Comparison of ENCODE assay signal across 9 mouse cellular contexts in the genomic region with DNA sequence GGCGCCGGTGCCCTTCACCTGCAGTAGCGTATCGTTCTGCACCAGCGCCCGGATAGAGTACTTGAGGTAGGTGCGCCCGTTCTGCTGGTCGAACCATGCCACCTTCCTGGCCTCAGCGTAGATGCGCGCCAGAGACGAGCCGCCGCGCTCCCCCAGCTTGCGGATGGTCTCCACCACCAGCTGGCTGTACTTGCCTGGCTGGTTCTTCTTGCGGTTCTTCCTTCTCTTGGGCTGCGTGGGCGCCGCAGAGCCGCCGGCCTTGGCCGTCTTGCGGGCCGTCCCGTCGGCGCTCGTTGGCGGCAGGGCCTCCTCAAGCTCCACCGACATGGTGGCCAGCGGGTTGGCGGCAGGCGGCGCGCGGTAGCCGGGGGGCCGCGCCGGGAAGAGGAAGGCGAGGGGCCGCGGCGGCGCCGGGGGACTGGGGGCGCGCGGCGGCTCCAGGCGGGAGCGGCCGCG. TPM values are rescaled to one million over a fixed set of nuclear protein-coding genes. Genes with fewer than 3 reads are reported as not detected.
DNase-seq lines count a peak whose midpoint lies in the region; ATAC-seq and TF ChIP-seq lines count a peak whose summit lies in the region.
"Had no signal": no experiment of that assay in that cellular context is flagged by ENCODE, and none has a peak within 500 bp of the region (broad histone marks: within the 10 kb centered on the region; RNA-seq: fewer than 3 reads in every experiment).

No protein-coding gene starts in this region.

- TF ChIP-seq EP300 in stomach, postnatal 0 days (optimal IDR thresholded peaks at IDR 0.05), result no peak

- ATAC-seq in kidney, embryonic 14.5 days (ENCODE audit: low FRiP score, low TSS enrichment), result peak; percentile 45
- peak; percentile 3 for ATAC-seq in Patski
- no peak; the same call in 1 of the 2 replicates for ATAC-seq in embryonic facial prominence, embryonic 12.5 days (ENCODE audit: insufficient number of reproducible peaks, insufficient read depth, low FRiP score, low TSS enrichment)
- ATAC-seq in hindbrain, embryonic 16.5 days, result peak; percentile 45
- ATAC-seq in stomach, postnatal 0 days (ENCODE audit: low FRiP score, low TSS enrichment), result peak; percentile 36
- ATAC-seq in monocyte, adult 5-6 weeks (replicated peaks; ENCODE audit: insufficient number of reproducible peaks, low FRiP score, low TSS enrichment, poor library complexity, severe bottlenecking), result no peak

- H3K36me3 ChIP-seq in kidney, embryonic 14.5 days (ENCODE audit: control insufficient read depth, insufficient read depth, low read length), result peaks cover 22% of the 10 kb centered on the region; the same call in 1 of the 2 replicates
- peaks cover 22% of the 10 kb centered on the region for H3K36me3 ChIP-seq in embryonic facial prominence, embryonic 12.5 days
- peaks cover 8% of the 10 kb centered on the region for H3K36me3 ChIP-seq in hindbrain, embryonic 16.5 days (ENCODE audit: control insufficient read depth, insufficient read depth, low read length)
- H3K36me3 ChIP-seq in stomach, postnatal 0 days (ENCODE audit: control insufficient read depth, insufficient read depth, low read length), result no peaks in the 10 kb centered on the region

- in situ Hi-C loops in Patski (cut with MboI; ENCODE audit: low pct_unique_long_range_greater_than_20kb), result no loop called here

- H3K4me1 ChIP-seq in kidney, embryonic 14.5 days (ENCODE audit: control insufficient read depth, insufficient read depth, low read length), result peaks cover 10% of the 10 kb centered on the region; the same call in 1 of the 2 replicates
- H3K4me1 ChIP-seq in embryonic facial prominence, embryonic 12.5 days, result peaks cover 18% of the 10 kb centered on the region
- peaks cover 18% of the 10 kb centered on the region for H3K4me1 ChIP-seq in hindbrain, embryonic 16.5 days (ENCODE audit: control insufficient read depth, insufficient read depth, low read depth, low read length)
- peaks cover 3% of the 10 kb centered on the region; the same call in 1 of the 2 replicates for H3K4me1 ChIP-seq in stomach, postnatal 0 days (replicated peaks; ENCODE audit: control insufficient read depth, insufficient read depth)

- peak overlapping the region; percentile 95 for H3K9ac ChIP-seq in kidney, embryonic 14.5 days (ENCODE audit: low read depth, low read length)
- H3K9ac ChIP-seq in embryonic facial prominence, embryonic 12.5 days, result peak overlapping the region; percentile 99
- H3K9ac ChIP-seq in hindbrain, embryonic 16.5 days (ENCODE audit: low read depth, low read length), result peak overlapping the region; percentile 93
- H3K9ac ChIP-seq in stomach, postnatal 0 days (ENCODE audit: low read length), result peak overlapping the region; percentile 82

- H3K27me3 ChIP-seq in kidney, embryonic 14.5 days (ENCODE audit: control insufficient read depth, insufficient read depth, low read length), result no peaks in the 10 kb centered on the region
- no peaks in the 10 kb centered on the region for H3K27me3 ChIP-seq in Patski
- H3K27me3 ChIP-seq in embryonic facial prominence, embryonic 12.5 days, result no peaks in the 10 kb centered on the region
- H3K27me3 ChIP-seq in hindbrain, embryonic 16.5 days (replicated peaks; ENCODE audit: control insufficient read depth, insufficient read depth, low read length), result no peaks in the 10 kb centered on the region
- no peaks in the 10 kb centered on the region for H3K27me3 ChIP-seq in stomach, postnatal 0 days (ENCODE audit: control insufficient read depth, insufficient read depth, low read length)

- under 1% methylated on average over 44 of the region's 56 CpGs for WGBS in kidney, embryonic 14.5 days
- under 1% methylated on average over 48 of the region's 56 CpGs for WGBS in embryonic facial prominence, embryonic 12.5 days
- under 1% methylated on average over 35 of the region's 56 CpGs for WGBS in hindbrain, embryonic 16.5 days
- WGBS in stomach, postnatal 0 days, result under 1% methylated on average over 45 of the region's 56 CpGs

- H3K4me2 ChIP-seq in kidney, embryonic 14.5 days (replicated peaks; ENCODE audit: low read depth, low read length), result peak overlapping the region; percentile 49
- H3K4me2 ChIP-seq in embryonic facial prominence, embryonic 12.5 days (replicated peaks), result peak overlapping the region; percentile 77
- H3K4me2 ChIP-seq in hindbrain, embryonic 16.5 days (ENCODE audit: low read length), result peak overlapping the region; percentile 82
- peak overlapping the region; percentile 88 for H3K4me2 ChIP-seq in stomach, postnatal 0 days (replicated peaks; ENCODE audit: low read depth)

- DNase-seq in kidney, adult 11 months, result no peak
- no peak for DNase-seq in Patski (ENCODE audit: low read depth, low spot score)
- DNase-seq in lung, postnatal 10 days, result peak; percentile 37
- peak; percentile 45 for DNase-seq in stomach, postnatal 0 days (ENCODE audit: low spot score)

- peak overlapping the region; percentile 92 for H3K27ac ChIP-seq in kidney, embryonic 14.5 days (ENCODE audit: low read depth, low read length)
- peak overlapping the region; percentile 95 for H3K27ac ChIP-seq in embryonic facial prominence, embryonic 12.5 days
- peak overlapping the region; percentile 93 for H3K27ac ChIP-seq in hindbrain, embryonic 16.5 days (ENCODE audit: low read depth, low read length)
- H3K27ac ChIP-seq in stomach, postnatal 0 days (replicated peaks), result peak overlapping the region; percentile 82

- POLR2A ChIA-PET in Patski (lab: Charles Lee), result interaction anchor here (1.2 kb wide), 1 partner anchor 10 kb away, joined by 4 read pairs; no protein-coding TSS in a partner anchor

- H3K4me3 ChIP-seq in kidney, embryonic 14.5 days (ENCODE audit: low read length), result peak overlapping the region; percentile 99
- peak overlapping the region; percentile 95 for H3K4me3 ChIP-seq in embryonic facial prominence, embryonic 12.5 days
- peak overlapping the region; percentile 93 for H3K4me3 ChIP-seq in hindbrain, embryonic 16.5 days (ENCODE audit: low read length)
- peak overlapping the region; percentile 80 for H3K4me3 ChIP-seq in stomach, postnatal 0 days (ENCODE audit: low read depth, low read length)

- TF ChIP-seq CTCF in Patski (IDR thresholded peaks at IDR 0.05), result no peak
- no peak; the same call in 1 of the 2 replicates for TF ChIP-seq CTCF in stomach, postnatal 0 days (IDR thresholded peaks at IDR 0.05; ENCODE audit: low read depth)

- no peaks in the 10 kb centered on the region for H3K9me3 ChIP-seq in kidney, embryonic 14.5 days (ENCODE audit: control insufficient read depth, low read length)
- H3K9me3 ChIP-seq in embryonic facial prominence, embryonic 12.5 days, result no peaks in the 10 kb centered on the region
- H3K9me3 ChIP-seq in hindbrain, embryonic 16.5 days (ENCODE audit: control insufficient read depth, low read length), result no peaks in the 10 kb centered on the region
- no peaks in the 10 kb centered on the region for H3K9me3 ChIP-seq in stomach, postnatal 0 days (ENCODE audit: control insufficient read depth, low read length)

- CTCF ChIA-PET in Patski (lab: Charles Lee), result interaction anchor here (1.8 kb wide), 1 partner anchor 74 kb away, joined by 4 read pairs; no protein-coding TSS in a partner anchor

RNA-seq across cellular contexts. Expression of gene H1fx, which starts 0.4 kb away (rescaled TPM):
- 38.2 and 45.8 TPM in 2 replicates for polyA plus RNA-seq in kidney, embryonic 14.5 days (2014; fragmentation: Nextera tagmentation; extraction: Ambion mirVana)
- polyA plus RNA-seq in Patski (2021), result 29.6 TPM
- 88.3 and 117 TPM in 2 replicates for polyA plus RNA-seq in embryonic facial prominence, embryonic 12.5 days (2016; fragmentation: Nextera tagmentation; extraction: Ambion mirVana)
- 8.1 and 13.4 TPM in 2 replicates for polyA plus RNA-seq in hindbrain, embryonic 16.5 days (2015; fragmentation: Nextera tagmentation; extraction: Ambion mirVana)
- polyA plus RNA-seq in stomach, postnatal 0 days (2015; fragmentation: Nextera tagmentation; extraction: Ambion mirVana), result 17.3 and 20.0 TPM in 2 replicates
- not detected in 3 replicates for total RNA-seq in monocyte, adult 5-6 weeks (2017)
- total RNA-seq: neutrophil, adult 5-6 weeks had no signal

Comparison
In these comparisons a context has a peak if more than half of its experiments do, and no peak if none do; other contexts are left out.
1. ATAC-seq: peak in kidney, embryonic 14.5 days (single experiment), Patski (single experiment), hindbrain, embryonic 16.5 days (single experiment) and stomach, postnatal 0 days (single experiment); none in embryonic facial prominence, embryonic 12.5 days (single experiment) and monocyte, adult 5-6 weeks (single experiment).
2. DNase-seq: peak in lung, postnatal 10 days (single experiment) and stomach, postnatal 0 days (single experiment); none in kidney, adult 11 months (single experiment) and Patski (single experiment).
3. Peak in every context shown above with its lines, with median percentiles within 50 percentile points of each other: H3K27ac ChIP-seq, H3K4me2 ChIP-seq, H3K4me3 ChIP-seq and H3K9ac ChIP-seq.